Mouse (Mus musculus) hindbrain, embryonic 12.5 days (tissue): ENCODE measurements around the gene Pcgf3. TPM values are rescaled to one million over a fixed set of nuclear protein-coding genes. Genes with fewer than 3 reads are reported as not detected.
A peak's percentile ranks its signal among the peaks of the same experiment; 100 is the strongest.

Experiments used
- ATAC-seq: fragments of 200-750 bp; cut with Nextera tagmentation; 2 replicates; pipeline ENCODE4 v1.8.0; 2017; ENCODE audit warnings: moderate TSS enrichment; ENCODE audit not compliant: low FRiP score
- H3K27ac ChIP-seq: fragments of 300-500 bp; sonication (generic); 2 replicates; pipeline ENCODE4 v1.5.1; 2016; ENCODE audit warnings: mild to moderate bottlenecking
- H3K27me3 ChIP-seq: fragments of 300-500 bp; sonication (generic); 2 replicates; pipeline ENCODE4 v1.6.1; 2016; ENCODE audit warnings: mild to moderate bottlenecking
- H3K36me3 ChIP-seq: fragments of 300-500 bp; sonication (generic); 2 replicates; pipeline ENCODE4 v1.6.1; 2016; ENCODE audit warnings: mild to moderate bottlenecking
- H3K4me1 ChIP-seq: fragments of 300-500 bp; sonication (generic); 2 replicates; pipeline ENCODE4 v1.6.1; 2016
- H3K4me2 ChIP-seq: fragments of 300-500 bp; sonication (generic); replicated peaks from 2 replicates; pipeline ENCODE4 v1.6.1; 2016; ENCODE audit warnings: mild to moderate bottlenecking
- H3K4me3 ChIP-seq: fragments of 300-500 bp; sonication (generic); 2 replicates; pipeline ENCODE4 v1.5.1; 2016; ENCODE audit warnings: mild to moderate bottlenecking
- H3K9ac ChIP-seq: fragments of 300-500 bp; sonication (generic); 2 replicates; pipeline ENCODE4 v1.6.1; 2016; ENCODE audit warnings: mild to moderate bottlenecking, moderate library complexity
- H3K9me3 ChIP-seq: fragments of 300-500 bp; sonication (generic); replicated peaks from 2 replicates; pipeline ENCODE4 v1.6.1; 2016; ENCODE audit warnings: mild to moderate bottlenecking
- WGBS: fragments of 180-500 bp; shearing (Covaris S2); methylation state at CpG from one replicate; pipeline ENCODE4 v1.1.7; 2016; 5-methylcytosine and 5-hydroxymethylcytosine counted together
- polyA plus RNA-seq: library from polyadenylated mRNA; unstranded; fragments of >200 nt; fragmentation: Nextera tagmentation; extraction: Ambion mirVana; gene quantifications from 2 replicates; pipeline ENCODE4 v1.2.1, GENCODE M21; 2016

The Pcgf3 gene
- 39.5 and 42.6 TPM in 2 replicates for polyA plus RNA-seq

DNA sequence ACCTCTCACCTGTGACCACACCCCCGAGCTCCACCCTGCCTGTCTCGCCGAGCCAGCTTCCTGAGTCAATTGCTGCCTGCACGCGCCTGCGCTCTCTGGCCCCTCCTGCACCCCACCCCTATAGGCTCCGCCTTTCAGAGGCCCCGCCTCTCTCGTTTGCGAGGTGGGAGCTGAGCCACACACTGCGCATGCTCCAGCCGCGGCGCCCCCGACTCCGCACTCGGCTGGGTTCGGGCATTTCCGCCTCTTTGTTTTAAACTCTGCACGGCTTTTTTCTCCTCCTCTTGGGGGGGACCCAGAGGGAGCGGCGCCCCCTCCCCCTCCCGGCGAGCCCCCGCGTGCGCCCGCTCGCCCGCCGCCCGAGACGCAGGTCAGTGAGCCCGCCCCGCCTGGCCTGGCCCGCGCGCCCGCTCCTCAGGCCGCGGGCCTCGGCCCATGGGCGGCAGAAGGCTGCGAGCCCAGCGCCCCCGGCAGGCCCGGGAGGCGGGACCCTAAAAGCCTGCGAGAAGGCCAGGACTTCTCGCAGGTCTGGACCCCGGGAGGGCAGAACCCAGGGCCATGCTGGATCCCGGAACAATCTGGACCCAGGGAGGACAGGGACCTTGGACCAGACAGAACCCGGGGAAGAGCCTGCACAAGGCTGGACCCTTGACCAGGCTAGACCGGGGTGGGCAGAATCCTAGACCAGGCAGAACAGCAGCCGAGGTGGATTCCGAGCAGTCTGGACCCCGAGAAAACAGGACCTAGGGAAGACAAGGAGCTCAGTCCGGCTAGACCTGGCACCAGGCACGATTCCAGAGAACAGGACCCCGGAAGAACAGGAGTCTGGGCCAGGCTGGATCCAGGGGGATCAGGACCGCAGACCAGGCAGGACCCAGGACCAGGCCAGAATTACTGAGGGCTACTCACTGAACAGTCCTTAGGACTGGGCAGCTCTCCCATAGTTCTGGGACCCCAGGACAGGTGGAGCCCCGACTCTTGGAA lies at the start of gene Pcgf3:
Gene Pcgf3, plus strand, starts transcription at position 151 of the 984 bp plus-strand sequence.
- peak within 1 kb of the TSS; percentile 86 for H3K27ac ChIP-seq
- no peaks in the 10 kb centered on the region for H3K36me3 ChIP-seq
- peak within 1 kb of the TSS; percentile 98 for H3K4me2 ChIP-seq
- H3K4me3 ChIP-seq: peak within 1 kb of the TSS; percentile 93
- no peaks in the 10 kb centered on the region for H3K9me3 ChIP-seq
- ATAC-seq: peak; percentile 97
- WGBS: under 1% methylated on average over 57 of the region's 62 CpGs
- peak within 1 kb of the TSS; percentile 99 for H3K9ac ChIP-seq
- peaks cover 16% of the 10 kb centered on the region for H3K27me3 ChIP-seq
- peaks cover 38% of the 10 kb centered on the region for H3K4me1 ChIP-seq

DNA sequence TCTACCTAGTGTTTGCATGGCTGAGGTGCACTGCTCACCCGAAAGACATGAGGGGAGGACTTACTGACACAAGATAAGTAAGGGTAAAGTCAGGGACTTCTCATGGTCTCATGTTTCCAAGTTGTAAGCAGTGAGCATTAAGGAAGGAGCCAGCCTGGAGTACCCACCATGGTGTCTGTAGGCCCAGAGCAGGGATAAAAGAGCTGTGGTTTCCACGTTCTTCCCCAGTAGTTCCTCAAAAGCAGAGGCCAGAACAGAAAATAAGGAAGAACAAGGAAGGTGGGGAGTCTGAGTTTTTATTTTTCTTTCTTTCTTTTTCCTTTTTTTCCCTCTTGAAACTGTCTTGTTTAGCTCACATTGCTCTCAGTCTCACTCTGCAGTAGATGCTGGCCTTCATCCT lies 46.3 kb upstream of the Pcgf3 start:
- no peak overlapping the region for H3K4me3 ChIP-seq
- H3K9me3 ChIP-seq: no peaks in the 10 kb centered on the region
- no peak for ATAC-seq
- no peaks in the 10 kb centered on the region for H3K4me1 ChIP-seq
- H3K4me2 ChIP-seq: no peak overlapping the region
- H3K9ac ChIP-seq: no peak overlapping the region
- H3K27me3 ChIP-seq: no peaks in the 10 kb centered on the region
- 75% methylated on average over 2 of the region's 2 CpGs for WGBS
- no peak overlapping the region for H3K27ac ChIP-seq
- H3K36me3 ChIP-seq: no peaks in the 10 kb centered on the region

DNA sequence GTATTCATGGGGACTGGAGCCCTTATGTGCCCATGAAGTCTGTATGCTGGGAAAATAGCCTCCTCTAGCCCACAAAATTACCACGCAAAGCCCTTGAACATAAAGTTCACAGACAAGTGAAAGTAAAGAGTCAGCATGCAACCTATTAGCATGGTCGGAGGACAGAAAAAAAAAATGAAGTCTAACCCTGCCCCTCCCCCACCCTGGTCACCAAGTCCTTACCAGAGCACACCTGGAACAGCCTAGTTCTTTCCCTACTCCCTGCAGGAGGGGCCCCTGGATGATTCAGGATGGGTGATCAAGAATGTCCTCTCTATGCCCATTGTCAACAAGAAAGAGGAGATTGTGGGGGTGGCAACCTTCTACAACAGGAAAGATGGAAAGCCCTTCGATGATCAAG lies 38.3 kb upstream of the Pcgf3 start:
- 87% methylated on average over 3 of the region's 3 CpGs for WGBS
- H3K9ac ChIP-seq: no peak overlapping the region
- no peaks in the 10 kb centered on the region for H3K27me3 ChIP-seq
- H3K36me3 ChIP-seq: no peaks in the 10 kb centered on the region
- H3K4me1 ChIP-seq: no peaks in the 10 kb centered on the region
- no peak overlapping the region for H3K4me3 ChIP-seq
- H3K9me3 ChIP-seq: no peaks in the 10 kb centered on the region
- no peak overlapping the region for H3K27ac ChIP-seq
- no peak for ATAC-seq
- no peak overlapping the region for H3K4me2 ChIP-seq

DNA sequence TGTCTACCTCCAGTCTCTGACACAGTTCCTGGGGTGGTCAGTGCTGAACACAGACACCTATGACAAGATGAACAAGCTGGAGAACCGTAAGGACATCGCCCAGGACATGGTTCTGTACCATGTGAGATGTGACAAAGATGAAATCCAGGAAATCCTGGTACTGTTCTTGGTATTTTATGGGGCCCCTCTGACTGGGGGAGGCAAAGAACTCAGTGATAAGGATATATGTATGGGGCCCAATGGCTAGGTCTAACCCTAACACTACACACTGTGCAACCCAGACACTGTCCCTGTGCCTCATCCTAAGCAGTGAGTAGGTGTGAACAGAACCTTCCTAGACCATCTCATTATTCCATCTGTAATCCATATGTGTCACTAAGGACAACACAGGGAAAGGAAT lies 37.6 kb upstream of the Pcgf3 start:
- Histone ChIP-seq H3K9me3 (no peaks in the 10 kb centered on the region), H3K4me3 (no peak overlapping the region), H3K4me1 (no peaks in the 10 kb centered on the region), H3K36me3 (no peaks in the 10 kb centered on the region), H3K27ac (no peak overlapping the region), H3K27me3 (no peaks in the 10 kb centered on the region), H3K9ac (no peak overlapping the region), H3K4me2 (no peak overlapping the region)
- 90% methylated on average over 2 of the region's 2 CpGs for WGBS
- no peak for ATAC-seq

DNA sequence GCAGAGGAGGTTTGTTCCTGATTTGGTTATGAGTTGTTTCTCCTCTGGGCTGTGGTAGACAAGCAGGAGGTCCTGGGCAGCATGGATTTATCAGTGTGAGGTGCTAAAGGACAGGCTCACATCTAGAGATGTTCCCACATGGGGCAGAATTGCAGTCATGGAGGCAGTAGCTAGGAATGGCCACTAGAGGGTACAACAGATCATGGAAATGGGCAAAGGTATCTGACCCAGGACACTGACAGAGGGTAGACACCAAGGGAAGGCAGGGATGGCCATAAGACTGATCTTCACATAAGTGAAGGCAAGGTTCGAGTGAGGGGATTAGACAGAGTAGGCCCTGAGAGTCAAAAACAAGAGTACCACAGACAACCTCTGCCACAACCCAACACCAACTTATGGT lies 33.8 kb upstream of the Pcgf3 start:
- no peaks in the 10 kb centered on the region for H3K9me3 ChIP-seq
- H3K27ac ChIP-seq: no peak overlapping the region
- H3K27me3 ChIP-seq: no peaks in the 10 kb centered on the region
- no peak overlapping the region for H3K9ac ChIP-seq
- peak; percentile 35; the same call in 1 of the 2 replicates for ATAC-seq
- H3K4me2 ChIP-seq: no peak overlapping the region
- WGBS: 47% methylated on average over 1 of the region's 1 CpGs
- H3K36me3 ChIP-seq: peaks cover 15% of the 10 kb centered on the region; the same call in 1 of the 2 replicates
- H3K4me1 ChIP-seq: no peaks in the 10 kb centered on the region
- no peak overlapping the region for H3K4me3 ChIP-seq

DNA sequence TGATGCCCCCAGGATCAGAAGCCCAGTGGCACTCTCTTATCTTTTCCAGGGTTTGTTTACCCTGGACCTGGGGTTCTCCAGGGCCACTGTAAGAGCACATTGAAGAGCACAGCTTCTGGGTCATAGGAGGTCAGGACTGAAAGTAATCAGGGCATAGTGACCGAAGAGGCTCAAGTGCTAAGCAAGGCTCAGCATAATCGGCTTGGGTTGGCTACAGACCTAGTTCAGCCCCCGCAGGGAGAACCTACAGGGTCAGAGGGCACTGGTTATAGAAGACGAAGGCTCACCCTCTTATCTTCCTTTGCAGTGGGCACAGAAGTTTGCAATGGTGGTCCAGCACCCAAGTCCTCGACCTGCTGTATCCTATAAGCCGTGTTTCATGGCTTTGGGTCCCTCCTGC lies 29.8 kb upstream of the Pcgf3 start:
- 96% methylated on average over 6 of the region's 6 CpGs for WGBS
- Histone ChIP-seq H3K36me3 (peaks cover 16% of the 10 kb centered on the region; the same call in 1 of the 2 replicates), H3K4me1 (peaks cover 12% of the 10 kb centered on the region), H3K4me3 (no peak overlapping the region), H3K27ac (no peak overlapping the region), H3K9ac (no peak overlapping the region), H3K9me3 (no peaks in the 10 kb centered on the region), H3K4me2 (no peak overlapping the region), H3K27me3 (no peaks in the 10 kb centered on the region)
- no peak for ATAC-seq

DNA sequence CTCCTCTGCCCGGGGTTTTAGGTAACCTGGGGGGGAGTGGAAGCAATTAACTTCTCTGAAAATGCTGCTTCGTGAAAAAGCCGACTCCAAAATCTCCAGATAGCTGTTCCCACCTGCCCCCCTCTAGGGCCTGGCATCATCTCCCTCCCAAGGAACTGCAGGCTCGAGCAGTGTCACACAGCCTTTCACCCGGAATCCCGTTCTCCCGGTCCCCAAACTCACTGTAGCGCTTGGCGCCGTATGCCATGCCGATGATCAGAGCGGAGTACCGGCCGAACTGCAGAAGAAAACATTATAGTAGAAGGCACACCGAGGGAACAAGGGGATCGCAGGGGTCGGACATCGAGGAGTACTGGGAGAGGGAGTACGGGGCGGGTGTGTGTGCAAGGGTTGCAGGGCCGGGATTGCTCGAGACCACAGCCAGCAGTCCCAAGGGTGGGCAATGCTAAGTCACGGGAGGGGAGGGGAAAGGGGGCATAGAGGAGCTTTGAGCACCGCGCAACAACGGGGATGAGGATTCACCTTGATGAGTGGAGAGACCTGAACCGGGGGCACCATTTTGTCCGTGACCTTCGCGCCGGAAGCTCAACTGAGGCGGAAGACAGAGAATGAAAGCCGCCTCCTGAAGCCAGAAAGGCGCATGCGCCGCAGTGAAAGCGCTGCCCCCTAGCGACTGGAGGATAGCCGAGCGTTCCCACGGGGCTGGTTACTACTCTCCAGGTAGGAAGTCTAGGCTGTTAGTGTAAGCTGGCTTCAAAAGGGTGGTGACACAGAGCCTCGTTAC lies 27.0 kb upstream of the Pcgf3 start, which contains the start of gene Atp5k:
Gene Atp5k, minus strand, starts transcription at position 645 of the 784 bp plus-strand sequence.
- Histone ChIP-seq H3K36me3 (peaks cover 16% of the 10 kb centered on the region; the same call in 1 of the 2 replicates), H3K4me2 (peak within 1 kb of the TSS; percentile 91), H3K27ac (no peak within 1 kb of the TSS), H3K9me3 (no peaks in the 10 kb centered on the region), H3K27me3 (no peaks in the 10 kb centered on the region; the same call in 1 of the 2 replicates), H3K4me3 (peak within 1 kb of the TSS; percentile 85), H3K9ac (peak within 1 kb of the TSS; percentile 90), H3K4me1 (peaks cover 12% of the 10 kb centered on the region)
- 1% methylated on average over 42 of the region's 42 CpGs for WGBS
- peak; percentile 86 for ATAC-seq

DNA sequence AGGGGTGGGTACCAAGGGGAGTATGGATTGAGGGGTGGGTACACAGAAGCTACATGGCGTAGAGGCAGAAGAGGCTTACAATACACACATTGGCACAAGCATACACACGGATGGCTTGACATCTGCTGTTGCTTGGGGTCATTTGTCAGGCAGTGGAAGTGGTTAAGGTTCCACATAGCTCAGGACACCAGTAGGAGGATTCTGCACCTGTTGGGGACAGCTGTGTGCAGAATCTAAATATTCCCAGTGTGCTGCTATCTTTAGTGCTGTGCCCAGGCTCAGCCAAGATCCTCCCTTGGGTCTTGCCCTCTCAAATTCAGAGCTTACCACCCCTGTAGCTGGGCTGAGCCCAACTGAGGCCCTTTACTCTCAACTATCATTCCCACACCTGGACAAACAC lies 24.9 kb upstream of the Pcgf3 start:
- WGBS: 82% methylated on average over 2 of the region's 2 CpGs
- no peaks in the 10 kb centered on the region; the same call in 1 of the 2 replicates for H3K27me3 ChIP-seq
- no peak overlapping the region for H3K27ac ChIP-seq
- no peaks in the 10 kb centered on the region for H3K9me3 ChIP-seq
- peaks cover 9% of the 10 kb centered on the region; the same call in 1 of the 2 replicates for H3K36me3 ChIP-seq
- no peak overlapping the region for H3K9ac ChIP-seq
- H3K4me3 ChIP-seq: no peak overlapping the region
- H3K4me1 ChIP-seq: peaks cover 12% of the 10 kb centered on the region
- no peak for ATAC-seq
- no peak overlapping the region for H3K4me2 ChIP-seq

DNA sequence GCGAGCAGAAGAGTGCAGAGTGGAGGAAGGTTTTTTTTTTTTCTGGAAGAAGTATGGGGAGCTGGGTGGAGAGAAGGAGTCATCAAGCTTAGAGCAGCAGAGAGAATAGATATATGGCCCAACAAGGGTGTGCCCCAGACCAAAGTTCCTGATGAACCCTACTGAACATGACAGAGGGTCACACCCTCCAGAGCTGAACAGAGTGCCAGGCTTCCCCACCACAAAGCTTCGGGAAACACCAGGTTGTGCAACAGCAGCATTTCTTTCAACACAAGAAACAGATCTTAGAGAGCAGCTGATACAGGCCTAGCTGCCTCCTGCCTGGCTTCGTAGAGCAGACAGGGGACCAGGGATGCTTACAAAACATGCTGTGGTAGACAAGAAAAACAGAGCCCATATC lies 14.1 kb upstream of the Pcgf3 start:
- WGBS: 79% methylated on average over 3 of the region's 3 CpGs
- Histone ChIP-seq H3K4me3 (no peak overlapping the region), H3K27ac (no peak overlapping the region), H3K9me3 (no peaks in the 10 kb centered on the region), H3K36me3 (no peaks in the 10 kb centered on the region), H3K4me2 (no peak overlapping the region), H3K27me3 (peaks cover 24% of the 10 kb centered on the region), H3K9ac (no peak overlapping the region), H3K4me1 (peaks cover 6% of the 10 kb centered on the region)
- ATAC-seq: no peak

DNA sequence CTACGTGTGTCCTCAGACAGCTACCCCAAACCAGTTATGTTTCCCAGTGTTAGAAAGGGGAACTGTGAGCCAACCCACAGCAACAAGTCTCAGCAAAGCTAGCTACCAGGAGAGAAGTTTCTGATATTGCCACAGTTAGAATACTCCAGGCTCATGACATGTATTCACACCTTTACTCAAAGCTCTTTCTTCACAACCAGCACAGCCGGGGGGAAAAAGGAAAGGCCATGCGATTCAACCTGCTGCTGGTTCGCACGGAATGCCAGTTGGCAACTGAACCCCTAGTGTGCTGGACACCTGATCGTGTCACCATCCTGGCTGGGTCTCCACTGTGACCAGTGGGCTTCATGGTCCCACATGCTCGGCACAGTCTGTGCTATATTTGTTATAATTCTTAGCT lies 13.2 kb upstream of the Pcgf3 start:
- no peak overlapping the region for H3K4me3 ChIP-seq
- no peak overlapping the region for H3K27ac ChIP-seq
- H3K36me3 ChIP-seq: no peaks in the 10 kb centered on the region
- H3K27me3 ChIP-seq: peaks cover 24% of the 10 kb centered on the region
- peaks cover 6% of the 10 kb centered on the region for H3K4me1 ChIP-seq
- WGBS: 88% methylated on average over 7 of the region's 7 CpGs
- no peak overlapping the region; the same call in 1 of the 2 replicates for H3K4me2 ChIP-seq
- no peaks in the 10 kb centered on the region for H3K9me3 ChIP-seq
- H3K9ac ChIP-seq: no peak overlapping the region
- ATAC-seq: no peak

DNA sequence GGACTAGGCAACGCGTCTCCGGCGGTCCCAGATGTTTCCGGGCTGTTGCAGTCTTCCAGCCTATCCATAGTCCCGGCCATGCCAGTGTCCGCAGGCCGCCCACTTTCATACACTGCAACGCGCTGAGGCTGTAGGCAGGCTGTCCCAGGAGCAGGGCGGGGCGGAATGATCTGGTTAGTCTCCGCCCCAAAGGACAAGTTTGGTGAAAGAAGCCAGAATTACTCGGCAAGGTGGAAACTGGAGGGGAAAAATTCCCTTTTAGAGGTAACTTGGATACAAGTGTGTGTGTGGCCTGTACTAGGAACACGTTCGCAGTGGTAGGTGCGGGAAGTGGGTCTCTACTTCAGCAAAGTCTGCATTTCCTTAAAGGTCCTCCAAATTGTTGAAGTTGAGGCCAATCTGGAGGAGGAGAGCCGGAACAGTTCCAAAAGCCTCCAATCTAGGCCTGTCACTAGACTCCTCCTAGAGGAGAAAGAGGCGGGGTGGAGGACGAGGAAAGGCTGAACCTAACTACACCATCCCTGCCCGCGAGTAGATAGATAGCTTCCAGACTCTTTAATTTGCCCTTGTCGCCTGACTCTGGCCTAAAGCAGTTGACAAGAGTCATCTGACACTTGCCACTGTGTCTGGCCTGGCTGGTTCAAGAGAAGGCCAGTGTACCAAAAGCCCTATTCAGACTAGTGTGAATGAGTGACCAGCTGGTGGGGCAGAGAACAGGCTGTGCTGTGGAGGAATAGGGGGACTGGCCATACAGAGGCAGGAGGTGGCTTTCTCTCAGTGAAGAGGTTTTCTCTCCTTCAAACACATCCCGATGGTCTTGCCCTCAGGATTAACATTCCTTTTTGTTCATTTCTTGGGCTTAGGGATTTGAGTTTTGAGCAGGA lies 12.0 kb upstream of the Pcgf3 start, which contains the start of gene Mfsd7a:
Gene Mfsd7a, minus strand, starts transcription at position 107 of the 884 bp plus-strand sequence.
- WGBS: 17% methylated on average over 24 of the region's 24 CpGs
- ATAC-seq: no peak; the same call in 1 of the 2 replicates
- H3K9ac ChIP-seq: peak within 1 kb of the TSS; percentile 18; the same call in 1 of the 2 replicates
- H3K4me3 ChIP-seq: peak within 1 kb of the TSS; percentile 29
- H3K27ac ChIP-seq: no peak within 1 kb of the TSS
- no peaks in the 10 kb centered on the region for H3K9me3 ChIP-seq
- H3K4me2 ChIP-seq: peak within 1 kb of the TSS; percentile 56
- peaks cover 24% of the 10 kb centered on the region for H3K27me3 ChIP-seq
- peaks cover 6% of the 10 kb centered on the region for H3K4me1 ChIP-seq
- H3K36me3 ChIP-seq: no peaks in the 10 kb centered on the region
